Mouse (Mus musculus) Patski (cell line): ENCODE data around the gene Ovol1. TPM values are rescaled to one million over a fixed set of nuclear protein-coding genes. Genes with fewer than 3 reads are reported as not detected.

ENCODE experiments used
- ATAC-seq: fragments of 100-300 bp; one replicate; pipeline ENCODE4 v1.8.0; 2021
- CTCF ChIA-PET: fragments of 350-600 bp; sonication (Branson Sonifier 250); formaldehyde crosslinking; loops from one replicate; lab custom pipeline; 2022; ENCODE audit warnings: inconsistent platforms; lab: Charles Lee
- POLR2A ChIA-PET: fragments of 350-600 bp; sonication (Branson Sonifier 250); formaldehyde crosslinking; loops from one replicate; lab custom pipeline; 2022; ENCODE audit warnings: antibody characterized with exemption, inconsistent platforms; lab: Charles Lee
- DNase-seq: peaks from one replicate; pipeline ENCODE4 v3.0.0-alpha.2; 2011; ENCODE audit warnings: low read depth, low spot score
- H3K27me3 ChIP-seq: fragments of 371-371 bp; one replicate; pipeline ENCODE4 v1.5.1; 2021
- CTCF ChIP-seq: fragments of 100-300 bp; IDR thresholded peaks from one replicate; pipeline ENCODE4 v1.5.1; 2021
- in situ Hi-C: fragments of 300-500 bp; cut with MboI; formaldehyde crosslinking; loops from 3 replicates; pipeline ENCODE4 v1.11.1; 2018; ENCODE audit warnings: low pct_unique_long_range_greater_than_20kb, mixed read lengths
- polyA plus RNA-seq: library from polyadenylated mRNA; unstranded; gene quantifications from one replicate; pipeline ENCODE4 v1.2.3, GENCODE M21; 2021

Ovol1 gene
- polyA plus RNA-seq, 1 experiment from 2014 or later: 0.08 TPM

DNA sequence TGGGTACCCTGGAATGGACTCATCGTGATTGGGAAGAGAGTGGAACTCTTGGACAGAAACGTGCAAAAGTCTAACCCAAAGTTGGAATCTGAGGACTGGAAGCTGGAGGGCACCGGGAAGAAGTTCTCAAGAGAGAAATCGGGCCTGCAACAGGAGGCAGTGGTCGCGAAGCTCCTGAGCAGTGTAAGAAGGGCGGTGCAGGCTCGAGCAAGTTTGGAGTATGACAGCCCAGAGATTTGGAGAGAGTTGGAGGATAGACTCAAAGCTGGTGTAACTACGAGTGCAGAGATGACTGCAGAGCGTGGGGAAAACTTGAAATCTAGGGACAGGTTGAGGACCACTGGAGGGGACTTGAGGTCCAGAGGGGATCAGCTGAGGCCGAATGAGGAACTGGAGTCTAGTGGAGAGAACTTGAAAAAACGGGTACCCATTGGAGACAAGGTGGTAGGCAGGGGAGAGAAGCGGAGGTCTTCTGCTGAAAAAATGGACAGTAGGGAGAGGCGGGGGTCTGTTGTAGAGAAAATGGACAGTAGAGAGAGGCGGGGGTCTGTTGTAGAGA lies 49.3 kb downstream of the Ovol1 start:
- TF ChIP-seq CTCF: no peak
- DNase-seq: no peak
- ChIA-PET POLR2A (interaction anchor here (0.7 to 2.2 kb wide), 5 partner anchors 10 to 26 kb away, joined by 3 to 7 read pairs (median 3); no protein-coding TSS in a partner anchor), CTCF (interaction anchor here (1.0 to 3.0 kb wide), 3 partner anchors 15 to 56 kb away, joined by 3 to 13 read pairs (median 9); partner anchors contain the start of genes Ap5b1 and Mus81)
- in situ Hi-C loops: no loop called here
- ATAC-seq: no peak
- no peaks in the 10 kb centered on the region for H3K27me3 ChIP-seq

DNA sequence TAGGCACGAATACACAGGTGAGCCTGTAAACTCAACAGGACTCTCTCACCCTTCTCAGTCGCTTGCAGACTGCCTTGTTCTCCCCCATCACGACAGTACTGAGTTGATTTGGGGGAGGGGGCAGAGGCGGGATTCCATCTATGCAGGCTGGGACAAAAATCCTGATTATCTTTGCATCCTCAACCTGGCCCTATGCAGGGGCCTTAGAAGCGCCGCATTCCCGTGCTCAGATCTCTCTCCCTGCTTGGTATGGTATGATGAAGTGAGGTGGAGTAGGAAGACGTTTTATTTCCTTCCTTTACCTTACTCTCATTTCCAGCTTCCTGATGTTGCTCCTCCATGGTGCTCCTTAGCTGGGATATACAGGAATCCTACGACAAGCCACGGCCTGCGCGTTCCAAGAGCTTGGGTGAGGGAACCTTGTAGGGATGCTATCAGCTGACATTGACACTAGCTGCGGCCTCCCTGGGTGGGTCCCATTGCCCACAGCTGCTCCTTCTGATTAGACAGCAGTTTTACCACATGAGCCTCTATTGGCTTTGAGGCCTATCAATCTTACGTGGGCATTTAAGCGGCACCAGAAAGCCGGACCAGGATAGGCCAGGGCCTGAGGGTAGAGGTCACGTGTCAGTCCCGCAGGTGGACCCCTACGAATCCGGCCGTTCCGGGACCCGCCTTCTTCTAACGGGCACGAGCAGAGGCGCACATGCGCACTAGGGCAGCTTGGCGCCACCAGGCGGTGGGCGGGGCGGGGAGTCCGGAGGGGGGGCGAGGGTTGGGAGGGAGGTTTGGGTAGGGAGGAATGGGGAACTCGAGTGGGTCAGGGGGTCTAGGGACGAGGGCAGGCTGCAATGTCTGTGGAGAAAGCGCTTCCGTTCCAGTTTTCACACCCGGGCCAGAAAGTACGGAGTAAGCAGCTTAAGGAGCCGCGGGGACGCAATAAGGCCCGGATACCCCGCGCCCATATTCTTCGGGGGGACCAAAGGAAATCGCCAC lies 50.1 kb downstream of the Ovol1 start, which contains the start of gene Snx32:
Gene Snx32 (minus strand): TSS at position 508 of the 996 bp plus-strand sequence.
- CTCF ChIA-PET: interaction anchor here (1.0 to 3.0 kb wide), 4 partner anchors 12 to 57 kb away, joined by 3 to 13 read pairs (median 6); partner anchors contain the start of genes Ap5b1 and Mus81

DNA sequence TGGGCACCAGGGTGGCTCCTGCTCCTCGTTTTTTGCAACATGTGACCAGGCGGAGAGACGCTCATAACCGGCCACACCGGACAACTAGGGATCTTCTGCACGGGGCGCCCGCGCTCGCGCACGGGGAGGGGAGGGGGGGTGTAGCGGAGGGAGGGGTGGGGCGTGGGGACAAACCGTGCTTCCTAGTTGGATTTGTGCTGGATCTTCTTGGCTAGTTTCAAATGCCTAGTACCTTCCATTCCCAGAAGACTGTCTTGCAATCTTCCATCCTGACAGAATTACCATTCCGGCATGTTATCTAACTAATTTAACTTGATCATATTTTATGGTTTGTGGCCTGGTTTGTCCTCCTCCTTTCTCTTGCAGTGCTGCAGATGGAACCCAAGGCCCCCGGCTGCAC lies 56.8 kb downstream of the Ovol1 start, which contains the start of gene 1700020D05Rik:
Gene 1700020D05Rik (minus strand): TSS at position 101 of the 400 bp plus-strand sequence.
- CTCF ChIA-PET: interaction anchor here (1.1 kb wide), 1 partner anchor 26 kb away, joined by 4 read pairs; no protein-coding TSS in a partner anchor
- in situ Hi-C loops: no loop called here
- no peak for DNase-seq
- no peak for ATAC-seq
- POLR2A ChIA-PET: interaction anchor here (1.5 kb wide), 1 partner anchor 9 kb away, joined by 7 read pairs; no protein-coding TSS in a partner anchor
- no peaks in the 10 kb centered on the region for H3K27me3 ChIP-seq
- no peak for TF ChIP-seq CTCF

More for the DNA sequence above, 50.1 kb downstream of the Ovol1 start, which contains the start of gene Snx32:
- no peaks in the 10 kb centered on the region for H3K27me3 ChIP-seq
- ATAC-seq (peak; percentile 100), DNase-seq (peak; percentile 94)
- TF ChIP-seq CTCF: peak; percentile 24
- POLR2A ChIA-PET: interaction anchor here (0.6 to 2.2 kb wide), 6 partner anchors 12 to 61 kb away, joined by 3 to 7 read pairs (median 3); no protein-coding TSS in a partner anchor
- in situ Hi-C loops: no loop called here

DNA sequence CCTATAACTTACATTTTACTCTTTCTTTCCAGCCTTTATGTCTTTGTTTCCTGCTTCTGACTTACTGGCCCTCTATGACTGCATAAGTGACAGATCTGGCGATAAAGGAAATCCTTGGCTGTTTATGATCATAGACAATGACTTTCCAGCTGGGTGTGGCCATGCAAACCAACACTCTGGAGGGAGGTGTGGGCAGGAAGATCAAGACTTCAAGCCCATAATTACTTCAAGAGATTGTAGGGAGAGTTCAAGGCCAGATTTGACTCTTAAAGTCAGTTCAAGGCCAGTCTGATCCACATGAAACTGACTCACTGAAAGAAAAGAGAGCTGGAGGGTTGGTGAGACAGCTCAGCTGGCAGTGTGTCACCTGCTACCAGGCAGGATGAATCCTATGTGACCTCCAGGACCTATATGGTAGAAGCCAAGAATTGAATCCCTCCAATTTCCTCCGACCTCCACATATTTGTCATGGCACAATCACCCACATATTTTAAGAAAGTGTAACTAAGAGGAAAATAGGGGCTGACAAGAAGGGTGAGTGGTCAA lies 60.0 kb downstream of the Ovol1 start:
- ChIA-PET CTCF (interaction anchor here (1.1 kb wide), 1 partner anchor 12 kb away, joined by 4 read pairs; the partner anchor contains the start of gene Mus81), POLR2A (no interaction called here)
- DNase-seq (no peak), ATAC-seq (no peak)
- in situ Hi-C loops: no loop called here
- H3K27me3 ChIP-seq: no peaks in the 10 kb centered on the region
- no peak for TF ChIP-seq CTCF

Other genes with a start within 250 kb of the Ovol1 start
- gene Catsper1, start 224.9 kb downstream of the Ovol1 start, polyA plus RNA-seq: not detected
- gene Cst6, start 211.1 kb downstream of the Ovol1 start, polyA plus RNA-seq: 1.1 TPM
- 36.7 TPM for gene Eif1ad, start 193.9 kb downstream of the Ovol1 start, polyA plus RNA-seq
- gene Banf1, start 193.5 kb downstream of the Ovol1 start, polyA plus RNA-seq: 211 TPM
- 75.3 TPM for gene Sart1, start 171.9 kb downstream of the Ovol1 start, polyA plus RNA-seq
- 0.13 TPM for gene Tsga10ip, start 158.1 kb downstream of the Ovol1 start, polyA plus RNA-seq
- gene Drap1, start 135.7 kb downstream of the Ovol1 start, polyA plus RNA-seq: 251 TPM
- 58.5 TPM for gene AI837181, start 135.5 kb downstream of the Ovol1 start, polyA plus RNA-seq
- gene Fosl1, start 113.1 kb downstream of the Ovol1 start, polyA plus RNA-seq: 2.1 TPM
- gene Ccdc85b, start 102.8 kb downstream of the Ovol1 start, polyA plus RNA-seq: 16.8 TPM
- 92.2 TPM for gene Fibp, start 100.0 kb downstream of the Ovol1 start, polyA plus RNA-seq
- 0.42 TPM for gene Ctsw, start 92.1 kb downstream of the Ovol1 start, polyA plus RNA-seq
- 451 TPM for gene Efemp2, start 86.7 kb downstream of the Ovol1 start, polyA plus RNA-seq
- gene Mus81, start 72.2 kb downstream of the Ovol1 start, polyA plus RNA-seq: 37.0 TPM
- 1,610 TPM for gene Cfl1, start 70.2 kb downstream of the Ovol1 start, polyA plus RNA-seq
- 1.6 TPM for gene 1700020D05Rik, start 56.9 kb downstream of the Ovol1 start, polyA plus RNA-seq
- 30.0 TPM for gene Snx32, start 50.1 kb downstream of the Ovol1 start, polyA plus RNA-seq
- gene Ap5b1, start 7.4 kb upstream of the Ovol1 start, polyA plus RNA-seq: 8.3 TPM
- gene Rnaseh2c, start 41.2 kb upstream of the Ovol1 start, polyA plus RNA-seq: 79.1 TPM
- 56.5 TPM for gene Kat5, start 49.6 kb upstream of the Ovol1 start, polyA plus RNA-seq
- gene Rela, start 76.8 kb upstream of the Ovol1 start, polyA plus RNA-seq: 94.7 TPM
- 18.1 TPM for gene Sipa1, start 103.1 kb upstream of the Ovol1 start, polyA plus RNA-seq
- 45.5 TPM for gene Map3k11, start 128.1 kb upstream of the Ovol1 start, polyA plus RNA-seq
- gene Pcnx3, start 128.3 kb upstream of the Ovol1 start, polyA plus RNA-seq: 78.8 TPM
- gene Kcnk7, start 143.7 kb upstream of the Ovol1 start, polyA plus RNA-seq: 0.06 TPM
- gene Ehbp1l1, start 165.7 kb upstream of the Ovol1 start, polyA plus RNA-seq: 39.7 TPM
- 73.0 TPM for gene Fam89b, start 169.0 kb upstream of the Ovol1 start, polyA plus RNA-seq
- gene Ltbp3, start 180.3 kb upstream of the Ovol1 start, polyA plus RNA-seq: 747 TPM
- 117 TPM for gene Scyl1, start 210.8 kb upstream of the Ovol1 start, polyA plus RNA-seq